Mouse (Mus musculus) limb, embryonic 13.5 days (tissue): Measurements from ENCODE around the gene Sp140. TPM values are rescaled to one million over a fixed set of nuclear protein-coding genes. Genes with fewer than 3 reads are reported as not detected.
"Not testable (repeated sequence)": the region's sequence is repeated elsewhere in the genome, so short reads cannot be mapped to it uniquely, and the experiment has no call there.

Source experiments
- ATAC-seq: fragments of 200-750 bp; cut with Nextera tagmentation; 2 replicates; pipeline ENCODE4 v1.8.0; 2017; ENCODE audit warnings: low read depth, moderate number of reproducible peaks, moderate TSS enrichment; ENCODE audit not compliant: low FRiP score
- H3K27ac ChIP-seq: fragments of 300-500 bp; sonication (generic); 2 replicates; pipeline ENCODE4 v1.5.1; 2015; ENCODE audit warnings: inconsistent platforms, mild to moderate bottlenecking, moderate library complexity
- H3K27me3 ChIP-seq: fragments of 300-500 bp; sonication (generic); 2 replicates; pipeline ENCODE4 v1.6.1; 2015; ENCODE audit warnings: mild to moderate bottlenecking, inconsistent platforms
- H3K36me3 ChIP-seq: fragments of 300-500 bp; sonication (generic); 2 replicates; pipeline ENCODE4 v1.6.1; 2015; ENCODE audit warnings: inconsistent platforms, mild to moderate bottlenecking, moderate library complexity
- H3K4me1 ChIP-seq: fragments of 300-500 bp; sonication (generic); 2 replicates; pipeline ENCODE4 v1.6.1; 2015; ENCODE audit warnings: inconsistent platforms
- H3K4me2 ChIP-seq: fragments of 300-500 bp; sonication (generic); replicated peaks from 2 replicates; pipeline ENCODE4 v1.6.1; 2015; ENCODE audit warnings: inconsistent platforms, mild to moderate bottlenecking, moderate library complexity
- H3K4me3 ChIP-seq: fragments of 300-500 bp; sonication (generic); 2 replicates; pipeline ENCODE4 v1.5.1; 2015; ENCODE audit warnings: moderate library complexity, mild to moderate bottlenecking, inconsistent platforms
- H3K9ac ChIP-seq: fragments of 300-500 bp; sonication (generic); 2 replicates; pipeline ENCODE4 v1.6.1; 2015; ENCODE audit warnings: mild to moderate bottlenecking, inconsistent platforms
- H3K9me3 ChIP-seq: fragments of 300-500 bp; sonication (generic); 2 replicates; pipeline ENCODE4 v1.6.1; 2016; ENCODE audit warnings: inconsistent platforms
- WGBS: fragments of 180-500 bp; shearing (Covaris S2); methylation state at CpG from one replicate; pipeline ENCODE4 v1.1.7; 2015; 5-methylcytosine and 5-hydroxymethylcytosine counted together
- polyA plus RNA-seq: library from polyadenylated mRNA; unstranded; fragments of >200 nt; fragmentation: Nextera tagmentation; extraction: Ambion mirVana; gene quantifications from 2 replicates; pipeline ENCODE4 v1.2.1, GENCODE M21; 2015

Sp140 gene
- polyA plus RNA-seq, 1 experiment from 2014 or later = 0.75 TPM

DNA sequence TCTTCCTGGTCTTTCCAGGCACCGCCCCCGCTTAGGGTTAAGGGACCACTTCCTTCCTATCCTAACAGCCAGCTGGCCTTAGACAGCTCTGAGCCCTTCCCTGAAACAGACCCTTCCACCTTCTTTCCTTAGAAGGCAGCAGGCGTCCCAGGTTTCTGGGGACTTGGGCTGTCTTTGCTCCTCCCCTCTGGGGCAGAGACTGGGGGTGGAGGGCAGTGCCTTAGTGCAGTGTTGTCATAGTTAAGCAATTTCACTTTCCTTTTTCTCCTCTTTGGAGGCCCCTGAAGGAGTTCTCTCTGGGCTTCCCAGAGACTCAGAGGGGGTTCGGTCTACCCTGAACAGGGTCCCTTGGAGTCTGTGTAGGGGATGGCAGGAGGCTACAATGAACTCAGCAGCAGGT, 616 bp downstream of the Sp140 start:
- H3K4me3 ChIP-seq = not testable (repeated sequence)

DNA sequence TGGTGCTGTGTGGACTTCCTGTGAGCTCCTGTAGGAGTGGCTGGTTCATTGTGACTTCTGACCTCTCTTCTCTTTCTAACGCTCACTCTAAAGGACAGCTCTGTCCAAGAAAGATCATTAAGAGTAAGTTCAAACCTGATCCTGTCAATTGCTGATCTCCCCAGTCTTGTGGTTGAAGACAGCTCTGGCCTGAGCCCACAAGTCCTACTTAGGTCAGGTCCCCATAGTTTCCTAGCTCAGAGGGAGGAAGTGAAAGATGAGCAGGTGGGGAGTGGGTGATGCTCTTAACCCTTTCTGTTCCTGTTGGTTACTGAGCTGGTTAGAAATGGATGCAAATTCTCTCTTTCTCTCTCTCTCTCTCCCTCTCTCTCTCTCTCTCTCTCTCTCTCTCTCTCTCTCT, 4.2 kb downstream of the Sp140 start:
- not testable (repeated sequence) for H3K27me3 ChIP-seq, H3K9me3 ChIP-seq, H3K4me1 ChIP-seq, ATAC-seq, H3K27ac ChIP-seq, H3K4me2 ChIP-seq, H3K9ac ChIP-seq, H3K4me3 ChIP-seq, H3K36me3 ChIP-seq
- 67% methylated on average over 1 of the region's 1 CpGs for WGBS

More for the DNA sequence above, 616 bp downstream of the Sp140 start:
- not testable (repeated sequence) for H3K27ac ChIP-seq, ATAC-seq, H3K36me3 ChIP-seq, H3K27me3 ChIP-seq, H3K9ac ChIP-seq, H3K9me3 ChIP-seq, H3K4me1 ChIP-seq, H3K4me2 ChIP-seq
- 58% methylated on average over 4 of the region's 4 CpGs for WGBS

DNA sequence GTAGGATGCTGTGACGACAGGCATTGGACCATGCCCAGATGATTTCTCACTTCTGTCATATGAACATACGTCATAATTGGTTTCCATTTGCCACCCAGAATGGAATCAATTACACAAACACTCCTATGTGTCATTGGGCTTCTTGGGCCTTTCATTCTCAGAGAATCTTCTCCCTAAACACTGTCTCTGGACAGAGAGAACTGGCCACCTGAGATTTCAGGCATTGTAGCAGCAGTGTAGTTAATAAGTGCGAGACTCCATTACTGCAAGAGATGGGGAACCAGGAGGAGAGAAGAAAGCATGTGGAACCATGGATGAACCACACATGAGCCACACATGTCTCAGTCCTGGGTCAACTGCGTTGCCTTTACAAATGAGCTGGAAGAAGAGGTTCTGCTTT, 8.2 kb downstream of the Sp140 start:
- not testable (repeated sequence) for H3K9me3 ChIP-seq, H3K27ac ChIP-seq, H3K4me3 ChIP-seq, H3K9ac ChIP-seq, ATAC-seq, H3K4me1 ChIP-seq, H3K27me3 ChIP-seq, H3K4me2 ChIP-seq, H3K36me3 ChIP-seq
- 82% methylated on average over 3 of the region's 4 CpGs for WGBS

DNA sequence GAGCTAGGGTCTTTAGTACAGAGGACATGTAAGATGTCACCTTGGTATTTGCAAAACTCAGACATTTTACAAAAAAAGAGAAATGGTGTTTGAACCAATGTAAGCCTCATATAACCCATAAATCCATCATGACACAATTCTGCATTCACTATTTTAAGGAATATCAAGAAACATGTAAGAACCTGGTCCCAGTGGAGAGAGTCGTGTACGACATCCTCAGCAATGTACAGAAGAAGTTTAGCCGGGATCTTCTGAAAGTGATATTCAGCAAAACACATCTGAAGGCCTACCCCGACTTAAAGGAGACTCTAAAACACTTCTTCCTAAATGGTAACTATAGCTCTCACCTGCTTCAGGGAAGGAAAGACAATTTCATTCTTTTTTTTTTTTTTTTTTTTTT, 10.4 kb downstream of the Sp140 start:
- ATAC-seq, H3K27ac ChIP-seq, H3K9me3 ChIP-seq, H3K9ac ChIP-seq, H3K4me1 ChIP-seq, H3K4me2 ChIP-seq, H3K4me3 ChIP-seq, H3K27me3 ChIP-seq, H3K36me3 ChIP-seq: not testable (repeated sequence)
- no CpG with 5 or more reads among the region's 4 CpGs for WGBS

DNA sequence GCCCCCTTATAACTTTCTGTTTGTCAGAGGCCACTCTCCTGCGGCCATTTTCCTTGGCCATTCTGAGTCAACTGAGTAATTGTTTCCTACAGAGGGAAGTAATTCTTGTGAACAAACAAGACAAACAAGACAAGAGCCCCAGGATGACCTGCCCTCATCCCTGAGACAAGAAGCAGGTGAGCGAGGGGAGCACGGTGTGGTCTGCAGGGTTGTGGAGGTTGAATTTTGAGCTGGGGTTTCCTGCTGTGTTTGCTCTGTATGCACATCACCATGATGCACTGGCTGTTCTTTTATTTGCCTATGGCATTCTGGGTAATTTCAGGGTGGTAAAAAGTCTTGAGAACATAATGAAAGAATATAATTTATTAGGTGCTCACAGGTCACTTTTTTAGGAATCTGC, 14.9 kb downstream of the Sp140 start:
- ATAC-seq, H3K4me2 ChIP-seq, H3K27ac ChIP-seq, H3K4me3 ChIP-seq, H3K4me1 ChIP-seq, H3K9me3 ChIP-seq, H3K27me3 ChIP-seq, H3K36me3 ChIP-seq, H3K9ac ChIP-seq: not testable (repeated sequence)
- WGBS = 90% methylated on average over 3 of the region's 3 CpGs

DNA sequence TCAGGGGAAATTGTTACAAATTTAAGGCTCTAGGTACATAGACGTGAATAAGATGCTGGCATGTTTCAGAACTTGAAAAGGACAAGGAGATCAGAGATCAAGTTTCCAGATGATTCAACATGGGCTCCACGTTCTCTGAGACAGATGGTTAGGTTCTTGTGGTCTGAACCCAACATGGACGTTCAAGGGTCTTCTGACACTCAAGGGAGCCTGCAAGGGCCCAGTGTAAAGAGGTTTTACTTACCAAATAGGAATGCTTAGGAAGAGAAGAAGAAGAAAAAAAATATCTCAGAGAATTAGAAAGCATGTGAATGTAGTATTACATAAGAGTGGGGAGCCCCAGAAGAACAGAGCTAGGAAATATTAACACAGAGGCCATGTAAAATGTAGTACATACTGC, 15.6 kb downstream of the Sp140 start:
- H3K27ac ChIP-seq, H3K27me3 ChIP-seq, H3K4me3 ChIP-seq, H3K4me1 ChIP-seq, H3K9ac ChIP-seq, H3K9me3 ChIP-seq, ATAC-seq, H3K4me2 ChIP-seq, H3K36me3 ChIP-seq: not testable (repeated sequence)
- 55% methylated on average over 3 of the region's 3 CpGs for WGBS

DNA sequence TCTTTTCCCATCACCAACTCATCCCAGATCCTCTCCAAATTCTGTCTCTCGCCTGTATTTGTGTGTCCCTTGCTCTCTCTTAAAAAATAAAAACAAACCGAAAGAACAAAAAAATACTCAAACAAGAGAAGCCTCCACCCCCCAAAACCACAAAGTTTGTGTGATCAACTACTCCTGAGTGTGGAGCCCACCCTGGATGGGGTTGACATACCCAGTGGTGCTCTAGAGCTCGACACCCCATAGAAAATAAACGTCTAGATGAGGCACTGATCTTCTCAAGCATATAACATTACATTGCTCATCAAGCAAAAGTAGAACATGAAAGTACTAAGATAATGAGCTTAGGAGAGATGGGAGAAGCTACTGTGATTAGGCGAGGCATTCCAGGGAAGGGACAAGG, 17.0 kb downstream of the Sp140 start:
- H3K9me3 ChIP-seq, H3K4me3 ChIP-seq, H3K4me1 ChIP-seq, H3K36me3 ChIP-seq, H3K9ac ChIP-seq, H3K4me2 ChIP-seq, H3K27me3 ChIP-seq, H3K27ac ChIP-seq, ATAC-seq: not testable (repeated sequence)
- WGBS = 64% methylated on average over 4 of the region's 5 CpGs

DNA sequence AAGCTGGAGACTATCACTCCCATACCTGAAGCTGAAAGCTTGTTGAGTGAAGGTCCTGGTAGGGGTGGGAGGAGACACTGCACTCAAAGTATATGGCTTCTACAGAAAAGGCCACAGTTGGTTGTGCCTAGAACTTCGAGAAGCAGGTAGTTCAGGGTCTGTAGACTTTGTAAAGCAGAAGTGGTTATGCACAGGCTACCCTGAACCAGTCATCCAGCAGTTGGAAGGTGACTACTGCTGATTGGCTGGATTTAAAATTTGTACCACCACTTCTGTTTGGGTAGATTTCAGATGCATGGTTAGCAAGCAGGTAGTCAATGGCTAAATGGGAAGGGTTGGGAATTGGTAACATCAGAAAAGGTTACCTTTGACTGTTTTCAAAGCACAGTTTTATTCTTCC, 18.5 kb downstream of the Sp140 start:
- not testable (repeated sequence) for H3K36me3 ChIP-seq, ATAC-seq, H3K4me1 ChIP-seq, H3K4me2 ChIP-seq, H3K4me3 ChIP-seq, H3K27ac ChIP-seq, H3K9ac ChIP-seq, H3K27me3 ChIP-seq, H3K9me3 ChIP-seq
- WGBS = 36% methylated on average over 1 of the region's 1 CpGs

DNA sequence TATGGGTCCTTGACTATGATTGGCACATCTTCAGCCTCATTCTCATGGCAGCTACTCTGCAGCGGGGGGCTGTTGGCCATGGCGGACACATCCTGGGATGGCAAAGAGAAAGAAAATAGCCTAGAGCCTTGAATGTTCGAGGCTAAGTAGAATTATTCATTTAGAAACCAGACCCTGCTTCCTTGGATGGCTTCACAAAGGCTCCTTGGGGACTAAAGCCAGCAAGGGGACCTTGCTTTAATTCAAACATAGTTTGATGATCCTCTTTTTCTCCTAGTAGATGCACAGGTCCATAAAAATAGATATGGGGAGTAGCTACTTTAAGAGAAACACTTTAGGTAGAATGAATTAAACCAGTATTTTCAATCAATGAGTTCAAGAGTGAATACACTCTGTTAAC, 36.8 kb downstream of the Sp140 start:
- 62% methylated on average over 3 of the region's 3 CpGs for WGBS
- H3K4me1 ChIP-seq, H3K9ac ChIP-seq, H3K27me3 ChIP-seq, H3K4me3 ChIP-seq, H3K36me3 ChIP-seq, H3K27ac ChIP-seq, ATAC-seq, H3K4me2 ChIP-seq, H3K9me3 ChIP-seq: not testable (repeated sequence)

DNA sequence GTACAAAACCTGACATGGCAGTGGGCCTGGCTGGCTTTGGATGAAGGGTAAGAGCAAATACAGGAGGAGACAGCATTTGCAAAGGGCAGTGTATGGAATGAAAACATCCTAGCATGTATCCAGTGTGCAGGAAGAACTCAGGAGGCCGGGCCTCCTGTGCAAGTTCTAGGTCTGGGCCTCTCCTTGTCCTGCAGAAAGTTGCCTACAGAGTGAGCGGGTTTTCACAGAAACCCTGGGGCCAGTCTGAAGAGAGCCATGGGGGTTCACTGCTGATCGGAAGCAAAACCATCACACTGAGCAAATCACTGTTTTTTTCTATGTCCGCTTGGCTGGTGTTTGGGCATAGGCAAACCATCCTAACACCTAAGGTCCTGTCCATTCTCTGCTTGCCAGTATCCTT, 38.0 kb downstream of the Sp140 start:
- H3K4me3 ChIP-seq, H3K27ac ChIP-seq, H3K9ac ChIP-seq, H3K9me3 ChIP-seq, H3K4me2 ChIP-seq, H3K4me1 ChIP-seq, H3K27me3 ChIP-seq, ATAC-seq, H3K36me3 ChIP-seq: not testable (repeated sequence)
- 79% methylated on average over 4 of the region's 4 CpGs for WGBS

DNA sequence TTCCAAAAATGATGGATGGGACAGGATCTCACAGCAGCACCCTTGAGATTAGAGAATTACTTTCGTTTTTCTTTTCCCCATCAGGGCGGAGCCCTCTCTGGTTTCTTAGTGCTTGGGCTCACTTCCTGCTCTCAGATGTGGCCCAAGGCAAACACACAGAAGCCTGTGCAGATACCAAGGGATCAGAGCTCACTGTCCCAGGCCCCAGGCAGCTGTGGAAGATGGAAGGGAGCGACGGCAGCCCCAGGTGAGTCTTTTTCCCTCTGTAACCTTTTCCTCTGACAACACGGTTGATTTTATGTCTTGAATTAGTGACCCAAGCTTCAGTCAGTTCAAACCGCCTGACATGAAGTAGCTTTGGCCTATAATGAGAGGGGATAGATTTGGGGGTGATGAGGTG, 49.7 kb downstream of the Sp140 start, which contains the start of gene Sp100:
Gene Sp100, plus strand, starts transcription at position 108 of the 400 bp plus-strand sequence.
- H3K9ac ChIP-seq, H3K27me3 ChIP-seq, H3K36me3 ChIP-seq, ATAC-seq, H3K4me2 ChIP-seq, H3K4me3 ChIP-seq, H3K4me1 ChIP-seq, H3K9me3 ChIP-seq, H3K27ac ChIP-seq: not testable (repeated sequence)
- 64% methylated on average over 6 of the region's 6 CpGs for WGBS

DNA sequence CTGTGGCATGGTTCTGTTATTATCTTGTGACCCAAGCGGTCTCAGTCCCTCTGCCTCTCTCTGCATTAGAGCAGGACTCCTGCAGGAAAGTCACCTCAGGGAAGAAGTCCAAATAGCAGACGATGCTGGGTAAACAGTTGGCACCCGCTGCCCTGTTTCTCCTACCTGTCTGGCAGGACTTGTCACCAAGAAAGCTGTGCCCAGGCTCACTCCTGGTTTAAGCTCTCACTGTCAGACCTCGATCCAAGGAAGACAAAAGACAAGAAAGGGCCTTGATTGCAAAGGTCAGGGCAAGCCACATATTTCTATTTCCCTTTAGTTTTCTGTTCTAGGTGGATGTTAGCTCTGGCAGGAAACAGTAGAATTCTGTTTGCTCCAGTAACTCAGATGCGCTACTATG, 50.3 kb downstream of the Sp140 start:
- not testable (repeated sequence) for H3K27me3 ChIP-seq, H3K9ac ChIP-seq, H3K27ac ChIP-seq, H3K36me3 ChIP-seq, H3K9me3 ChIP-seq, H3K4me1 ChIP-seq, H3K4me2 ChIP-seq, ATAC-seq, H3K4me3 ChIP-seq
- 74% methylated on average over 4 of the region's 5 CpGs for WGBS

DNA sequence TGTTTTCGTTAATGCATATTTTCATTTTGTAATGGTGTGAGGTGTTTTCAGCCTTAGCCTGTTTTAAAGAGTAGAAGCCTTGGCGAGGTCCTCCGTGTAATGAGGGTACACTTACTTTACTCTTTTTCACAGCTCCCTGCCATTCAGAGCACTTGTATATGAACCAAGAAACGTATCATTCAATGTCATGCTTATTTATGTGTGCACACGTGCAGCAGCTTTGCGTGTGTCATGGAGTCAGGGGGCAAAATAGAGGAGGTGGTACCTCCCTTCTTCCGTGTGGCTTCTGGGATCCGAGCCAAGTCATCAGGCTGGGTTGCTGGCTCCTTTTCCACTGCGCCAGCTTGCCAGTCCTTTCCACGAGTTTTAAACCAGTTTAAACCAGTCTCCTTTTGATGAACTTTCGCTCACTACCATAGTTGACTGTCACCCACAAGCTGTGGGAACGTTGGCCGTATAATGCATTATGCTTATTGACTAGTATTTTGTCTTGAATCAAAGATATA, 51.6 kb downstream of the Sp140 start:
- H3K9me3 ChIP-seq, H3K36me3 ChIP-seq, H3K4me2 ChIP-seq, H3K4me1 ChIP-seq, ATAC-seq, H3K4me3 ChIP-seq, H3K27me3 ChIP-seq, H3K27ac ChIP-seq, H3K9ac ChIP-seq: not testable (repeated sequence)
- WGBS = 84% methylated on average over 13 of the region's 13 CpGs
